In genomic region chr11:60953803-60954202, GRCm38 (mm10) we compare ENCODE assay signal across 8 mouse cellular contexts. TPM values are rescaled to one million over a fixed set of nuclear protein-coding genes. Genes with fewer than 3 reads are reported as not detected.
DNase-seq lines count a peak whose midpoint lies in the region; ATAC-seq lines count a peak whose summit lies in the region.

No protein-coding gene starts in this region.

- H3K27ac ChIP-seq in heart, embryonic 12.5 days (ENCODE audit: poor library complexity, severe bottlenecking), result peak overlapping the region; percentile 59; the same call in 1 of the 2 replicates
- H3K27ac ChIP-seq in kidney, embryonic 16.5 days (ENCODE audit: low read length), result no peak overlapping the region

- peaks cover 41% of the 10 kb centered on the region for H3K36me3 ChIP-seq in heart, embryonic 12.5 days
- peaks cover 27% of the 10 kb centered on the region for H3K36me3 ChIP-seq in kidney, embryonic 16.5 days (ENCODE audit: insufficient read depth, low read length)

- no peaks in the 10 kb centered on the region for H3K27me3 ChIP-seq in heart, embryonic 12.5 days (replicated peaks)
- no peaks in the 10 kb centered on the region for H3K27me3 ChIP-seq in kidney, embryonic 16.5 days (ENCODE audit: insufficient read depth, low read length)

- H3K9me3 ChIP-seq in heart, embryonic 12.5 days (replicated peaks), result no peaks in the 10 kb centered on the region
- H3K9me3 ChIP-seq in kidney, embryonic 16.5 days (ENCODE audit: low read length), result no peaks in the 10 kb centered on the region

- peaks cover 16% of the 10 kb centered on the region for H3K4me1 ChIP-seq in heart, embryonic 12.5 days (replicated peaks)
- peaks cover 3% of the 10 kb centered on the region; the same call in 1 of the 2 replicates for H3K4me1 ChIP-seq in kidney, embryonic 16.5 days (ENCODE audit: insufficient read depth, low read length)

- peak; percentile 67 for DNase-seq in CD4-positive, CD25-positive, alpha-beta regulatory T cell, adult 2 months (ENCODE audit: low read depth, low spot score)
- DNase-seq in liver, result peak; percentile 92
- DNase-seq in naive thymus-derived CD4-positive, alpha-beta T cell, adult 2 months (ENCODE audit: low read depth), result peak; percentile 63
- DNase-seq in spleen, postnatal 4 days (ENCODE audit: low spot score in 2 of 2), result peak; percentile 86 to 93

- no peak overlapping the region for H3K9ac ChIP-seq in heart, embryonic 12.5 days
- no peak overlapping the region; the same call in 1 of the 2 replicates for H3K9ac ChIP-seq in kidney, embryonic 16.5 days (replicated peaks; ENCODE audit: low read length)

- H3K4me2 ChIP-seq in heart, embryonic 12.5 days, result peak overlapping the region; percentile 38
- H3K4me2 ChIP-seq in kidney, embryonic 16.5 days (replicated peaks; ENCODE audit: low read depth, low read length), result no peak overlapping the region

- WGBS in heart, embryonic 12.5 days, result 6% methylated on average over 15 of the region's 15 CpGs
- 6% methylated on average over 15 of the region's 15 CpGs for WGBS in kidney, embryonic 16.5 days

- no peak for ATAC-seq in CD4-positive, CD25-positive, alpha-beta regulatory T cell, adult 4 months
- ATAC-seq in erythroid progenitor cell, adult 5-6 weeks (replicated peaks; ENCODE audit: low FRiP score, poor library complexity, severe bottlenecking), result peak; percentile 66
- peak; percentile 90 for ATAC-seq in heart, embryonic 12.5 days (ENCODE audit: insufficient number of reproducible peaks, low FRiP score)
- peak; percentile 98 for ATAC-seq in kidney, embryonic 16.5 days (ENCODE audit: low FRiP score, low TSS enrichment)

- H3K4me3 ChIP-seq in heart, embryonic 12.5 days, result no peak overlapping the region
- H3K4me3 ChIP-seq in kidney, embryonic 16.5 days (ENCODE audit: low read length), result no peak overlapping the region

RNA-seq across cellular contexts. Expression of gene Map2k3, which starts 22.0 kb away (rescaled TPM):
- polyA plus RNA-seq in CD4-positive, CD25-positive, alpha-beta regulatory T cell, adult 4 months (2017; shearing (Covaris generic)), result 10 to 100 TPM; 48.1 to 70.2 TPM
- total RNA-seq in erythroid progenitor cell, adult 5-6 weeks (2015; ENCODE audit: low replicate concordance), result 105 and 148 TPM in 2 replicates
- total RNA-seq in erythroid progenitor cell, adult 5-6 weeks (2017; ENCODE audit: low replicate concordance), result 93.2 and 132 TPM in 2 replicates
- 77.6 and 78.5 TPM in 2 replicates for polyA plus RNA-seq in heart, embryonic 12.5 days (2016; fragmentation: Nextera tagmentation; extraction: Ambion mirVana)
- 138 and 142 TPM in 2 replicates for polyA plus RNA-seq in kidney, embryonic 16.5 days (2015; fragmentation: Nextera tagmentation; extraction: Ambion mirVana)

RNA-seq across cellular contexts. Expression of gene Natd1, which starts 39.3 kb away (rescaled TPM):
- polyA plus RNA-seq in CD4-positive, CD25-positive, alpha-beta regulatory T cell, adult 4 months (2017; shearing (Covaris generic)), result 1 to 10 TPM; 6.9 to 9.9 TPM
- total RNA-seq in erythroid progenitor cell, adult 5-6 weeks (2015; ENCODE audit: low replicate concordance), result 32.1 and 36.0 TPM in 2 replicates
- total RNA-seq in erythroid progenitor cell, adult 5-6 weeks (2017; ENCODE audit: low replicate concordance), result 17.2 and 29.4 TPM in 2 replicates
- polyA plus RNA-seq in heart, embryonic 12.5 days (2016; fragmentation: Nextera tagmentation; extraction: Ambion mirVana), result 22.1 and 25.5 TPM in 2 replicates
- polyA plus RNA-seq in kidney, embryonic 16.5 days (2015; fragmentation: Nextera tagmentation; extraction: Ambion mirVana), result 29.9 and 31.2 TPM in 2 replicates
